Mouse (Mus musculus) left cerebral cortex, adult 9 months (tissue): ENCODE measurements around the gene Fxyd4.

Experiments used
- DNase-seq, 2 experiments: peaks; one replicate each; pipeline ENCODE4 v3.0.0; 2022; ENCODE audit warnings: low spot score in 2 of 2

Gene Fxyd4

GRCm38 (mm10) chr6:117918043-117918442, 19.4 kb downstream of the Fxyd4 start:
- no peak for DNase-seq

GRCm38 (mm10) chr6:117917576-117917975, 19.9 kb downstream of the Fxyd4 start:
- peak in 1 of 2 experiments; percentile 51 for DNase-seq

- peak in 1 of 2 experiments; percentile 36 for DNase-seq
Measured at GRCm38 (mm10) chr6:117916737-117917426, 20.6 kb downstream of the Fxyd4 start.

GRCm38 (mm10) chr6:117916205-117916736, 21.2 kb downstream of the Fxyd4 start:
- DNase-seq = no peak

GRCm38 (mm10) chr6:117914541-117914940, 23.0 kb downstream of the Fxyd4 start:
- DNase-seq = no peak

- DNase-seq = no peak
Measured at GRCm38 (mm10) chr6:117910120-117910661, 27.3 kb downstream of the Fxyd4 start.

GRCm38 (mm10) chr6:117908424-117908900, 29.0 kb downstream of the Fxyd4 start:
- DNase-seq = no peak

GRCm38 (mm10) chr6:117907979-117908355, 29.5 kb downstream of the Fxyd4 start:
- no peak for DNase-seq

- DNase-seq = peak in 1 of 2 experiments; percentile 58
Measured at GRCm38 (mm10) chr6:117907301-117907978, 30.1 kb downstream of the Fxyd4 start.

- DNase-seq = peak; percentile 95 to 97
Measured at GRCm38 (mm10) chr6:117906590-117907271, 30.8 kb downstream of the Fxyd4 start.

- peak; percentile 51 to 72 for DNase-seq
Measured at GRCm38 (mm10) chr6:117906015-117906531, 31.4 kb downstream of the Fxyd4 start.

GRCm38 (mm10) chr6:117905260-117905930, 32.1 kb downstream of the Fxyd4 start:
- DNase-seq = no peak

- DNase-seq = no peak
Measured at GRCm38 (mm10) chr6:117903836-117904235, 33.7 kb downstream of the Fxyd4 start.

GRCm38 (mm10) chr6:117902556-117902955, 34.9 kb downstream of the Fxyd4 start:
- DNase-seq = no peak

- DNase-seq = no peak
Measured at GRCm38 (mm10) chr6:117901510-117902402, 35.7 kb downstream of the Fxyd4 start.

- peak in 1 of 2 experiments; percentile 43 for DNase-seq
Measured at GRCm38 (mm10) chr6:117900126-117901080, 37.1 kb downstream of the Fxyd4 start, which contains the start of gene Hnrnpf. Gene Hnrnpf (plus strand): TSS chr6:117900324.

GRCm38 (mm10) chr6:117897800-117898199, 39.7 kb downstream of the Fxyd4 start:
- no peak for DNase-seq

- DNase-seq = no peak
Measured at GRCm38 (mm10) chr6:117893435-117893834, 44.1 kb downstream of the Fxyd4 start.

- DNase-seq = no peak
Measured at GRCm38 (mm10) chr6:117892386-117892785, 45.1 kb downstream of the Fxyd4 start.
